Mouse (Mus musculus) c-Kit-positive CD71-negative TER-119-negative erythroid progenitor cells, embryonic 14.5 days (primary cell): Measurements from ENCODE around the gene Sept4.

Experiments
- DNase-seq: peaks from one replicate; pipeline ENCODE4 v3.0.0-alpha.2; 2013; ENCODE audit warnings: low read depth

Sept4 gene

GRCm38 (mm10) chr11:87568255-87568953 is at the start of gene Sept4:
Sept4 (plus strand) TSS chr11:87568903.
- no peak for DNase-seq

- no peak for DNase-seq
Observed at GRCm38 (mm10) chr11:87519260-87519659, 49.4 kb upstream of the Sept4 start.

- no peak for DNase-seq
Observed at GRCm38 (mm10) chr11:87523466-87523865, 45.2 kb upstream of the Sept4 start.

GRCm38 (mm10) chr11:87523967-87524366 is 44.7 kb upstream of the Sept4 start:
- DNase-seq, result no peak

- DNase-seq, result no peak
Observed at GRCm38 (mm10) chr11:87524780-87525179, 43.9 kb upstream of the Sept4 start.

- DNase-seq, result no peak
Observed at GRCm38 (mm10) chr11:87527364-87527763, 41.3 kb upstream of the Sept4 start.

GRCm38 (mm10) chr11:87527990-87528389 is 40.7 kb upstream of the Sept4 start:
- DNase-seq, result no peak

- DNase-seq, result no peak
Observed at GRCm38 (mm10) chr11:87531695-87532094, 37.0 kb upstream of the Sept4 start.

GRCm38 (mm10) chr11:87542285-87542684 is 26.4 kb upstream of the Sept4 start:
- DNase-seq, result no peak

GRCm38 (mm10) chr11:87542906-87543305 is 25.8 kb upstream of the Sept4 start:
- DNase-seq, result no peak

- DNase-seq, result no peak
Observed at GRCm38 (mm10) chr11:87553342-87553741, 15.4 kb upstream of the Sept4 start.

GRCm38 (mm10) chr11:87554386-87554785 is 14.3 kb upstream of the Sept4 start:
- DNase-seq, result no peak

GRCm38 (mm10) chr11:87555106-87555703 is 13.5 kb upstream of the Sept4 start:
- DNase-seq, result no peak

- no peak for DNase-seq
Observed at GRCm38 (mm10) chr11:87561208-87561607, 7.5 kb upstream of the Sept4 start.

- DNase-seq, result no peak
Observed at GRCm38 (mm10) chr11:87566501-87566900, 2.2 kb upstream of the Sept4 start, which contains the start of gene Gm11492. Gm11492 (plus strand) TSS chr11:87566653.

GRCm38 (mm10) chr11:87570743-87571142 is 2.0 kb downstream of the Sept4 start:
- no peak for DNase-seq

- DNase-seq, result no peak
Observed at GRCm38 (mm10) chr11:87571361-87571950, 2.8 kb downstream of the Sept4 start.

- no peak for DNase-seq
Observed at GRCm38 (mm10) chr11:87573751-87574150, 5.0 kb downstream of the Sept4 start.

GRCm38 (mm10) chr11:87574520-87575180 is 5.9 kb downstream of the Sept4 start:
- DNase-seq, result no peak

GRCm38 (mm10) chr11:87577601-87578248 is 9.0 kb downstream of the Sept4 start:
- DNase-seq, result no peak

- DNase-seq, result no peak
Observed at GRCm38 (mm10) chr11:87578249-87578962, 9.7 kb downstream of the Sept4 start.
